Mouse (Mus musculus): ENCODE results near the gene Gm6268. TPM values are rescaled to one million over a fixed set of nuclear protein-coding genes. Genes with fewer than 3 reads are reported as not detected.

Gene Gm6268
- polyA plus RNA-seq (2015; fragmentation: Nextera tagmentation; extraction: Ambion mirVana): not detected in 2 replicates

DNA sequence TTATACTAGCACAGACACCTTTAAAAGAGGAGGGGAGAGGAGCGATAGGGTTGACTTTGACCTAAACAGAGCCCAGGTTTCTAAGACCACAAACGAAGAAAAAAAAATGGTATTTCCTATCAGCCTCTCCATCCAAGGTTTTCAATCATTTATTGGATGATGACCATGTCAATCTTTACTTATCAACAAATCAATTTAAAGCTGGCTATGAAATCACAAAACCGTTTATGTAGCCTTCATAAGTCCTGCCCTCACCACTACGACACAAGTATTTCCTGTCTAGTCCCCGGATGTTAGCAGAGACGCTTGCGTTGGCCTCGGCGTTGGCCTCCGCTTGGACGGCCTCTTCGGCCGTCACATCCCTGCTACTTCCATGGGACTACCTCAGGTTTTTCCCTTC, at the start of gene Gm6268:
Gm6268 (plus strand) TSS at position 301 of the 400 bp plus-strand sequence.
- no peak within 1 kb of the TSS for H3K4me2 ChIP-seq (ENCODE audit: low read depth, low read length)
- H3K4me3 ChIP-seq (ENCODE audit: low read depth, low read length): no peak within 1 kb of the TSS
- H3K27ac ChIP-seq (ENCODE audit: low read length): no peak within 1 kb of the TSS
- H3K36me3 ChIP-seq (ENCODE audit: control insufficient read depth, insufficient read depth): no peaks in the 10 kb centered on the region
- WGBS (ENCODE audit: insufficient replicate concordance): 78% methylated on average over 13 of the region's 13 CpGs
- ATAC-seq (ENCODE audit: low read depth): no peak
- H3K9ac ChIP-seq (ENCODE audit: low read depth, low read length): no peak within 1 kb of the TSS
- no peaks in the 10 kb centered on the region for H3K27me3 ChIP-seq (ENCODE audit: control insufficient read depth, insufficient read depth, low read depth, low read length)
- H3K4me1 ChIP-seq (ENCODE audit: control insufficient read depth, low read depth, low read length): no peaks in the 10 kb centered on the region
- no peaks in the 10 kb centered on the region for H3K9me3 ChIP-seq (replicated peaks; ENCODE audit: control insufficient read depth, low read length)

DNA sequence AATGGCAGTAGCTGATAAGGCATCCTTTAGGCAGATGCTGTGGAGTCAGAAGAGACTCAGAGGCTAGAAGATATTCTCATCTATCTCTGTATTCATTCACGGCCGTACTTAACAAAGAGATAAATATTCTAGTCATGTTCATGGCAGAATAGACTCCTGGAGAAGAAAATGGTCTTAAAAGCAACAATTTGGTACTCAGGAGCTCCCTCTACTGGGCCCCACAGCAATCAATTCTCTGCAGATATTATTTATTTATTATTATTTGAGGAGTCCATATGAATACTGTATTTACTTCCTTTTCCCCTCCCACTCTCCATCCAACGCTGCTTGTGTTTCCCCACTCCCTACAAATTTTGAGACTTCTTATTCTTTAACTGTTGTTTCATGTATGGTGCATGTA, 48.6 kb upstream of the Gm6268 start:
- no peak overlapping the region for H3K27ac ChIP-seq (ENCODE audit: low read length)
- H3K9me3 ChIP-seq (replicated peaks; ENCODE audit: control insufficient read depth, low read length): no peaks in the 10 kb centered on the region
- no peaks in the 10 kb centered on the region for H3K36me3 ChIP-seq (ENCODE audit: control insufficient read depth, insufficient read depth)
- H3K4me1 ChIP-seq (ENCODE audit: control insufficient read depth, low read depth, low read length): no peaks in the 10 kb centered on the region
- no peak overlapping the region for H3K4me3 ChIP-seq (ENCODE audit: low read depth, low read length)
- no peaks in the 10 kb centered on the region for H3K27me3 ChIP-seq (ENCODE audit: control insufficient read depth, insufficient read depth, low read depth, low read length)
- H3K9ac ChIP-seq (ENCODE audit: low read depth, low read length): no peak overlapping the region
- WGBS (ENCODE audit: insufficient replicate concordance): 45% methylated on average over 3 of the region's 3 CpGs
- H3K4me2 ChIP-seq (ENCODE audit: low read depth, low read length): no peak overlapping the region
- ATAC-seq (ENCODE audit: low read depth): no peak

DNA sequence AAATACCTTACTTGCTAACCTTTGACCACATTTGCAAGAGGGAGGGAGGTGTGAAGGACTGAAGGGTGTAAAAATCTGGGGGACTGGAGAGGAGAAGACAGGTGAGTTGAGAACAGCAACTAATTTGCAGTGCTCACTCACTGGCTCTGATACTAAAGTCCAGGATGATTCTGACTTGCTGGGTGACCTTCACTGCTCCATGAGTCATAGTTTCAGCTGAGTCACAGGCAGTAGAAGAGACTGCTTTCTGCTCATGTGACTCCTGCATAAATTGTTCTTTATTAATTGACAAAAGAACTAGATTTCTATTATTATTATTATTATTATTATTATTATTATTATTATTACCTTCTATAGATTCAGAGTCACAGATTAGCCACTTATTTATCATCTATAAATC, 15.7 kb upstream of the Gm6268 start:
- H3K9ac ChIP-seq (ENCODE audit: low read depth, low read length): no peak overlapping the region
- ATAC-seq (ENCODE audit: low read depth): no peak

DNA sequence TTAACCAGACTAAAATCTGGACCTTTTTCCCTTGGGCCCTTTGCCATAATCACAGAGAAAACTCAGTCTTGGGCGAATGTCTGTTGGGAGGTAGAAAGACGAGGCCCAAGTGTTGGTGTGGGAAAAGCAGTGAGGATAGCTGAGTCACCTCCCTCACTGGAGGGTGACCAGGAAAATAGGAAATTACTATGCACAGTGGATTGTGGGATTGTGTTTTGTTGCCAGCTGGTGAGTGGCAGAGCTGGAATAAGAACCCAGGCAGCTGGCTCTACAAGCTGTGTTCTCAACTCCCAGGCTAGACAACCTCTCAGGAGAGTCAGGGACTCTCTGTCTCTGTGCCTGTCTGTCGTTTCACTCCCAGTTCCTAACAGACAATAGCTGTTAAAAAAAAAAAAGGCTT, 11.1 kb upstream of the Gm6268 start:
- no peaks in the 10 kb centered on the region for H3K36me3 ChIP-seq (ENCODE audit: control insufficient read depth, insufficient read depth)
- no peak overlapping the region for H3K9ac ChIP-seq (ENCODE audit: low read depth, low read length)
- 48% methylated on average over 3 of the region's 3 CpGs for WGBS (ENCODE audit: insufficient replicate concordance)
- no peak overlapping the region for H3K4me2 ChIP-seq (ENCODE audit: low read depth, low read length)
- no peak for ATAC-seq (ENCODE audit: low read depth)
- no peak overlapping the region for H3K4me3 ChIP-seq (ENCODE audit: low read depth, low read length)
- H3K27me3 ChIP-seq (ENCODE audit: control insufficient read depth, insufficient read depth, low read depth, low read length): no peaks in the 10 kb centered on the region
- no peaks in the 10 kb centered on the region for H3K9me3 ChIP-seq (replicated peaks; ENCODE audit: control insufficient read depth, low read length)
- no peaks in the 10 kb centered on the region for H3K4me1 ChIP-seq (ENCODE audit: control insufficient read depth, low read depth, low read length)
- no peak overlapping the region for H3K27ac ChIP-seq (ENCODE audit: low read length)

More for the DNA sequence above, 15.7 kb upstream of the Gm6268 start:
- no peak overlapping the region for H3K4me2 ChIP-seq (ENCODE audit: low read depth, low read length)
- no peaks in the 10 kb centered on the region for H3K9me3 ChIP-seq (replicated peaks; ENCODE audit: control insufficient read depth, low read length)
- H3K27ac ChIP-seq (ENCODE audit: low read length): no peak overlapping the region
- H3K36me3 ChIP-seq (ENCODE audit: control insufficient read depth, insufficient read depth): no peaks in the 10 kb centered on the region
- no peaks in the 10 kb centered on the region for H3K27me3 ChIP-seq (ENCODE audit: control insufficient read depth, insufficient read depth, low read depth, low read length)
- no peaks in the 10 kb centered on the region for H3K4me1 ChIP-seq (ENCODE audit: control insufficient read depth, low read depth, low read length)
- no peak overlapping the region for H3K4me3 ChIP-seq (ENCODE audit: low read depth, low read length)

DNA sequence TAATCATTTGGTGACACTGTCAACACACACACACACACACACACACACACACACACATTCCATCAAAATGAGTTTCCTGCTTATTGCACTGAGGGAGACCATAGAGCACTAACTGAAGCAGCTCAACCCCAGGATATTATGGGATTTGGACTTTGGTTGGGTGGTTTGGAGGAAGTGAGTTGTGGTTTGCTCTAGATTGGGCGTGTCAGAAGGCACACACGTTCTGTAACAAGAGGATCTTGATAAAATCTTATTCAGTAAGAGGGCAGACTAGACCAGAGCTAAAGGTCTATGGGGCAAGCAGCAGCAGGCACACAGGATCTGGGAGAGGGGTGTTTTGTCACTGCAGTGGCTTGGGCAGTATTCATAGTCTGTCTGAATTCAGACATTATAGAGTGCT, 10.6 kb upstream of the Gm6268 start:
- ATAC-seq (ENCODE audit: low read depth): no peak
- H3K9ac ChIP-seq (ENCODE audit: low read depth, low read length): no peak overlapping the region
- no peaks in the 10 kb centered on the region for H3K4me1 ChIP-seq (ENCODE audit: control insufficient read depth, low read depth, low read length)
- H3K4me3 ChIP-seq (ENCODE audit: low read depth, low read length): no peak overlapping the region
- no peaks in the 10 kb centered on the region for H3K9me3 ChIP-seq (replicated peaks; ENCODE audit: control insufficient read depth, low read length)
- WGBS (ENCODE audit: insufficient replicate concordance): 17% methylated on average over 2 of the region's 2 CpGs
- H3K27me3 ChIP-seq (ENCODE audit: control insufficient read depth, insufficient read depth, low read depth, low read length): no peaks in the 10 kb centered on the region
- H3K36me3 ChIP-seq (ENCODE audit: control insufficient read depth, insufficient read depth): no peaks in the 10 kb centered on the region
- no peak overlapping the region for H3K27ac ChIP-seq (ENCODE audit: low read length)
- H3K4me2 ChIP-seq (ENCODE audit: low read depth, low read length): no peak overlapping the region

DNA sequence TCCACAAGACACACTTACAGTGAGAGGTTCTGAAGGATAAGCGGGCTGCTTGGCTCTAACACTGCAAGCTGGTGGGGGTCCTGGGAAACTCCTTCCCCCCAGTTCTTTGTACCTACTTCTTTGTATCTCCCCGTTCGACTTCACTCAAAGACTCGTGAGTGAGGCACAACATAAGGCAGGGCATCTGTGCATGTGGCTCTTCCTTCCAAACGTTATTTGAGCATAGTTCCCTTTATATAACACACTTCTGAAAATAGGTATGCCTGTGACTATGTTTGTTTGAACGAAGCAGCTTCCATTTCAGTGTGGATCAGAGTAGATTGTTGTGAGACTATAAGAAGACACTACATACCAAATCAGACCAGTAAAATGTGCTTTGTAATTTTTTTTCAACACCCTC, 8.4 kb upstream of the Gm6268 start:
- no peaks in the 10 kb centered on the region for H3K27me3 ChIP-seq (ENCODE audit: control insufficient read depth, insufficient read depth, low read depth, low read length)
- H3K36me3 ChIP-seq (ENCODE audit: control insufficient read depth, insufficient read depth): no peaks in the 10 kb centered on the region
- H3K4me1 ChIP-seq (ENCODE audit: control insufficient read depth, low read depth, low read length): no peaks in the 10 kb centered on the region
- H3K4me2 ChIP-seq (ENCODE audit: low read depth, low read length): no peak overlapping the region
- no peak overlapping the region for H3K9ac ChIP-seq (ENCODE audit: low read depth, low read length)
- ATAC-seq (ENCODE audit: low read depth): no peak
- no peak overlapping the region for H3K27ac ChIP-seq (ENCODE audit: low read length)
- WGBS (ENCODE audit: insufficient replicate concordance): 57% methylated on average over 6 of the region's 6 CpGs
- no peaks in the 10 kb centered on the region for H3K9me3 ChIP-seq (replicated peaks; ENCODE audit: control insufficient read depth, low read length)
- H3K4me3 ChIP-seq (ENCODE audit: low read depth, low read length): no peak overlapping the region

DNA sequence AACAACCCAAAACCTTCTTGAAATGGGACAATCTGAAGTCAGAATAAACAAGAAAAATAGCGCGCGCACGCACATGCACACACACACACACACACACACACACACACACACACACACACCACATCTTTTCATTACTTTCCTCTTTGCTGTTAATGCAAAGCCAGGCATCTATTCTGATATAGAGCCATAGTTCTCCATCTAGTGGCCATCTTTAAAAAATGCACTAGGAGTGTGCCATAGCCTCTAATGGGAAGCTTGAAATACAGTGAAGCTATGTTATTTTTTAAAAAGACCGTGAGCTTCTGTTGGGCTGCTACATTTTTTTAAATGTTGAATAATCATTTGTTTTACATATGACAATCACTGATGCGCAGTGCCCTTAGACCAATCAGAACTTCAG, 7.8 kb upstream of the Gm6268 start:
- Histone ChIP-seq H3K4me2 (ENCODE audit: low read depth, low read length) (no peak overlapping the region), H3K9me3 (replicated peaks; ENCODE audit: control insufficient read depth, low read length) (no peaks in the 10 kb centered on the region), H3K4me1 (ENCODE audit: control insufficient read depth, low read depth, low read length) (no peaks in the 10 kb centered on the region), H3K27me3 (ENCODE audit: control insufficient read depth, insufficient read depth, low read depth, low read length) (no peaks in the 10 kb centered on the region), H3K9ac (ENCODE audit: low read depth, low read length) (no peak overlapping the region), H3K36me3 (ENCODE audit: control insufficient read depth, insufficient read depth) (no peaks in the 10 kb centered on the region), H3K4me3 (ENCODE audit: low read depth, low read length) (no peak overlapping the region), H3K27ac (ENCODE audit: low read length) (no peak overlapping the region)
- no peak for ATAC-seq (ENCODE audit: low read depth)
- 28% methylated on average over 6 of the region's 6 CpGs for WGBS (ENCODE audit: insufficient replicate concordance)

DNA sequence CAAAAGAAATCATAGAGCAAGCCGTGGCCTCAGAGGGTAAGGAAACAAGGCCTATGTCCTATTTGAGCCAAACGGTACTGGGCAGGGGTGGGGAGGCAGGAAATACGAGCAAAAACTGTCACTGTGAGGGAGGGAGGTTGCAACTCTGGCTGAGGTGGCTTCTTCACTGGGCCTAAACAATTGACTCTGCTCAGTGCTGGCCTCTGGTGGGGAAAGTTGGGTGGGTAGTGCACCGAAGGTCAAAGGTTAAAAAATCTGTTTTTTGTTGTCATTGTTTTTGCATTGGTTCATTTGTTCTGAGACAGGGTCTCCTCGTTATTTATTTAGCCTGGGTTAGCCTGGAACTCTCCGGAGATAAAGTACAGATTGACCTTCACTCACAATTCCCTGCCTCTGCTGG, 1.2 kb downstream of the Gm6268 start:
- H3K4me2 ChIP-seq (ENCODE audit: low read depth, low read length): no peak overlapping the region
- no peak for ATAC-seq (ENCODE audit: low read depth)
- no peak overlapping the region for H3K9ac ChIP-seq (ENCODE audit: low read depth, low read length)
- H3K27ac ChIP-seq (ENCODE audit: low read length): no peak overlapping the region
- no peaks in the 10 kb centered on the region for H3K4me1 ChIP-seq (ENCODE audit: control insufficient read depth, low read depth, low read length)
- H3K27me3 ChIP-seq (ENCODE audit: control insufficient read depth, insufficient read depth, low read depth, low read length): no peaks in the 10 kb centered on the region
- H3K4me3 ChIP-seq (ENCODE audit: low read depth, low read length): no peak overlapping the region
- H3K36me3 ChIP-seq (ENCODE audit: control insufficient read depth, insufficient read depth): no peaks in the 10 kb centered on the region
- 45% methylated on average over 6 of the region's 6 CpGs for WGBS (ENCODE audit: insufficient replicate concordance)
- H3K9me3 ChIP-seq (replicated peaks; ENCODE audit: control insufficient read depth, low read length): no peaks in the 10 kb centered on the region

DNA sequence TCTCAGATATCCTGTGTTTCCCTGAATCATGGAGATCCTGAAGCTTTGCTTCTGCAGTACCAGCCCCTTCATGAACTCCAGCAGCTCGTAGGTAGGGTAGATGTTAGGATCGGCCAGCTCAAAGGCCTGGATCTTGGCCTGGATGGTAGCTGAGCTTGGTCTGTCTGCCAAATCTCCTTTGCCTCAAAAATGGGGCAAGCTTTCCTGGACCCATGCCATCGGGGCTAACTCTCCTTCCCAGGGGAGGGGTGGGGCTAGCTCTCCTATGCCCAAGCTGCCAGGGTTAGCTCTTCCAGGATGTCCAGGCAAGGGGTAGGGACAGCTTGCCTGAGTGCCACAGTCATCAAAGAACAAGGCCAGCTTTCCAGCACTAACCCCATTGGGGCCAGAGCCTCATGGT, 18.1 kb downstream of the Gm6268 start:
- H3K9ac ChIP-seq (ENCODE audit: low read depth, low read length): no peak overlapping the region
- no peak overlapping the region for H3K27ac ChIP-seq (ENCODE audit: low read length)
- H3K36me3 ChIP-seq (ENCODE audit: control insufficient read depth, insufficient read depth): no peaks in the 10 kb centered on the region
- WGBS (ENCODE audit: insufficient replicate concordance): 56% methylated on average over 3 of the region's 3 CpGs
- no peaks in the 10 kb centered on the region for H3K27me3 ChIP-seq (ENCODE audit: control insufficient read depth, insufficient read depth, low read depth, low read length)
- H3K4me2 ChIP-seq (ENCODE audit: low read depth, low read length): no peak overlapping the region
- H3K4me3 ChIP-seq (ENCODE audit: low read depth, low read length): no peak overlapping the region
- no peak for ATAC-seq (ENCODE audit: low read depth)
- no peaks in the 10 kb centered on the region for H3K4me1 ChIP-seq (ENCODE audit: control insufficient read depth, low read depth, low read length)
- no peaks in the 10 kb centered on the region for H3K9me3 ChIP-seq (replicated peaks; ENCODE audit: control insufficient read depth, low read length)

DNA sequence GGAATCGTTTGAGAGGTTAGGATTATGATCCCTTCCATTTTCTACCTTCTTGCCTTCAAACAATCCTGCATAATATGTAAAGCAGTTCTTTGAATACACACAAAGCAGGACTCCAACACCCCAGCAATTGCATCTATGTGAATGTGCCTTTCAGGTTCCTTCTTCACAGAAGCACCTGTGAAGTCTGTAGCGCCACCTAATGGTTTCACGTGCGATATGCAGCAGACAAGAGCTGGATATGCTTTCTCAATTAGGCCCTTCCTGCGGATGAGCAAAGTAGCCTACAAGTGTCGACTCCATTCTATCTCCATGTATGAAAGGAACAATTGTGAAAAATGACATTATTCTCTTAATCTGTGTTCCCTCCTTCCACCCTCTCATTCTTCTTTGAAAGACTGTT, 33.9 kb downstream of the Gm6268 start:
- H3K4me3 ChIP-seq (ENCODE audit: low read depth, low read length): no peak overlapping the region
- no peak overlapping the region for H3K4me2 ChIP-seq (ENCODE audit: low read depth, low read length)
- H3K9me3 ChIP-seq (replicated peaks; ENCODE audit: control insufficient read depth, low read length): no peaks in the 10 kb centered on the region
- H3K9ac ChIP-seq (ENCODE audit: low read depth, low read length): no peak overlapping the region
- H3K27ac ChIP-seq (ENCODE audit: low read length): no peak overlapping the region
- no peaks in the 10 kb centered on the region for H3K4me1 ChIP-seq (ENCODE audit: control insufficient read depth, low read depth, low read length)
- no peaks in the 10 kb centered on the region for H3K27me3 ChIP-seq (ENCODE audit: control insufficient read depth, insufficient read depth, low read depth, low read length)
- no peaks in the 10 kb centered on the region for H3K36me3 ChIP-seq (ENCODE audit: control insufficient read depth, insufficient read depth)
- no peak for ATAC-seq (ENCODE audit: low read depth)
- 38% methylated on average over 6 of the region's 6 CpGs for WGBS (ENCODE audit: insufficient replicate concordance)
